Mouse (Mus musculus): ENCODE results near the gene Nup85. TPM values are rescaled to one million over a fixed set of nuclear protein-coding genes. Genes with fewer than 3 reads are reported as not detected.

The Nup85 gene
- total RNA-seq, 2 experiments from 2014 or later: 48.7 to 49.3 TPM

DNA sequence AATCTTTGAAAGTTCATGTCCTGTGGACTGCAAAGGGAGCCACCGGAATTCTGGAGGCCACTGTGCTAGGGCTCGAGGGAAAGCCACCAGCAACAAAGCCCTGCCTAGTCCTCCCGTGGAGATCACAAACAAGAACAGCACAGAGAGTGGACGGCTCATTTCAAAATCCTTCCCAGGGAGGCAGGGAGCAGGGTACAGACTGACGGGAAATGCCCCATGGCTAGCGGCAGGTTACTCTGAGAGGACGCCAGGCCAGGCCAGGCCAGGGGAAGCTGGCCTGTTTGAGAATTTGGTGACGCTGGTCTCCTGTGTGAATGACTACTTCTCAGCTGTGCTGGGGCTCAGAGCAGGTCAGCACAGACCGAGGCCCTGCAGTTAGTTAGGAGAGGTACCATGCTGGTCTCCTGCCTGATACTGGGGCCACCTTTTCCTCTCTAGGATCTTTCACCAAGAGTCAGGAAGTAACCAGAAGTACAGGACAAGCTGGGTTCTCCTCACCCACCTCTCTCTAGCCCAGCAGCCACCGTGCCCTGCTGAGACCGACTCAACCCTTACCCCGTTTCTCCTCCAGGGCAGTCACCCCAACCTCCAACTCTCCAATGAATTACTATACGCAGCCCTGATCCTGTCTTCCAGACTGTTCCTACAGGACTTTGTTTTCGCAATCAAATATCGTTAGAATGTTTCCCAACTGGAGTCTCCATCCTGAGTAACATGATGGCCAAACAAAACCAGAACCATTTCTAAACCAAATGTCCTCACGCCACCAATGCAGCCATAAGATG is 54.7 kb downstream of the Nup85 start:
- TF ChIP-seq CTCF (conservative IDR thresholded peaks at IDR 0.05): no peak
- no peak overlapping the region for H3K27ac ChIP-seq
- H3K4me3 ChIP-seq: no peak overlapping the region
- DNase-seq (ENCODE audit: low spot score in 2 of 2): no peak

DNA sequence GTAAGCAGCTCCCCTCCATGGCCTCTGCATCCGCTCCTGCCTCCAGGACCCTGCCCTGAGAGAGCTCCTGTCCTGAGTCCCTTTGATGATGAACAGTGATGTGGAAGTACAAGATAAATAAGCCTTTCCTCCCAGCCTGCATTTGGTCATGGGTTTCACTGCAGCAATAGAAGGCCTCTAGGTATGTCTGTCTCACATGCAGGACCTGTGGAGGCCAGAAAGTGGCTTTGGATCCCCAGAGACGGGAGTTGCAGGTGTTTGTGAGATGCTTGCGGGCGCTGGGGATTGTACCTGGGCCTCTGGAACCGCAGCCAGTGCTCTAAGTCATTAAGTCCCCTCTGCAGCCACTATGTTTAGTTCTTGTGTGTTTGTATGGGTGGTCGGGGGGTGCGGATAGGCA is 55.7 kb downstream of the Nup85 start:
- no peak overlapping the region for H3K4me3 ChIP-seq
- DNase-seq (ENCODE audit: low spot score in 2 of 2): no peak
- TF ChIP-seq CTCF (conservative IDR thresholded peaks at IDR 0.05): no peak
- no peak overlapping the region for H3K27ac ChIP-seq

DNA sequence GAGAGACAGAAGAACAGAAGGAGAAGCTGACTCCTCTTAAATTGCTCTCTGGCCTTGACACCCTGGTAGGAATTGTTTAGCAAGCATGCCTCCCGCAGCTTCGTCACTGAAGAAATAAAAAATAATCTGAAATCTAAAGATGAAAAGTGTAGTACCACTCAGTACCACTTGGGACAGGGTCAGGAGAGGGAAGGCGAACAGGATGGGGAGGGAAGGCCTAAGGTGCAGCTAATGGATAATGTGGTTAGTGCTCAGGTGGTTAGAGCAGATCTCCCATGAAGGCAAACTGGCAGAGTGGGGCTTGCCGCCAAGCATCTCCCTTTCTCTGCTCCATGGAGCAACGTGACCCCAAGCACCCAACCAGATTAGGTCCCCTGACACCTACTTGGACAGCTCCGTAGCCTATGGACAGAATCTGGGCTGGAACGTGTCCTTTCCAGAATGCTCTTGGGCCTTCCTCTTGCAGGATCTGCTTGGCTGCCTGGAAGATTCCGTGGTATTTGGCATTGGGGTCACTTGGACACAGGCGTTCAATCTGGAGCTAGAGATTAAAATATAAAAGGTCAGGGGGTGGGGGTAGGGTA is 59.3 kb downstream of the Nup85 start:
- peak; percentile 75 for TF ChIP-seq CTCF (conservative IDR thresholded peaks at IDR 0.05)
- no peak overlapping the region for H3K27ac ChIP-seq
- DNase-seq (ENCODE audit: low spot score in 2 of 2): no peak
- H3K4me3 ChIP-seq: no peak overlapping the region

DNA sequence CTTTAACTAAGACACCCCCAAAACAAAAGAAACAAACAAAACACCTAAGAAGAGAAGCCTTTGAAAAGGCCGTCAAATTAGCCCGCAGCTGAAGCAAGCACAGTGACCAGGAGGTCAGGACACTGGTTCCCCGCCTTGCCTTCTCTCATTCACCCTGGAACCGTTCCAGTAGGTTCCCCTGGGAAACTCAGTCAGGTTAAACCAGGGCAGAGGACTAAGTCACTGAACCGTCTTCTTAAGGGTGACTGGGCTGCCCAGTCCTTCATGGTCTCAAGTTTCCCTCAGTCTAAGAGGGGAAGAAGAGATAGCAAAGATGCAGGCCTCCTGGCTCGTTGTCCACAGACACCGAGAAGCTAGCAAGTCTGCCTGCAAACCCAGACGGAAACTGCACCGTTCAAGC is 61.6 kb downstream of the Nup85 start:
- H3K27ac ChIP-seq: no peak overlapping the region
- no peak for DNase-seq (ENCODE audit: low spot score in 2 of 2)
- TF ChIP-seq CTCF (conservative IDR thresholded peaks at IDR 0.05): no peak
- H3K4me3 ChIP-seq: no peak overlapping the region

DNA sequence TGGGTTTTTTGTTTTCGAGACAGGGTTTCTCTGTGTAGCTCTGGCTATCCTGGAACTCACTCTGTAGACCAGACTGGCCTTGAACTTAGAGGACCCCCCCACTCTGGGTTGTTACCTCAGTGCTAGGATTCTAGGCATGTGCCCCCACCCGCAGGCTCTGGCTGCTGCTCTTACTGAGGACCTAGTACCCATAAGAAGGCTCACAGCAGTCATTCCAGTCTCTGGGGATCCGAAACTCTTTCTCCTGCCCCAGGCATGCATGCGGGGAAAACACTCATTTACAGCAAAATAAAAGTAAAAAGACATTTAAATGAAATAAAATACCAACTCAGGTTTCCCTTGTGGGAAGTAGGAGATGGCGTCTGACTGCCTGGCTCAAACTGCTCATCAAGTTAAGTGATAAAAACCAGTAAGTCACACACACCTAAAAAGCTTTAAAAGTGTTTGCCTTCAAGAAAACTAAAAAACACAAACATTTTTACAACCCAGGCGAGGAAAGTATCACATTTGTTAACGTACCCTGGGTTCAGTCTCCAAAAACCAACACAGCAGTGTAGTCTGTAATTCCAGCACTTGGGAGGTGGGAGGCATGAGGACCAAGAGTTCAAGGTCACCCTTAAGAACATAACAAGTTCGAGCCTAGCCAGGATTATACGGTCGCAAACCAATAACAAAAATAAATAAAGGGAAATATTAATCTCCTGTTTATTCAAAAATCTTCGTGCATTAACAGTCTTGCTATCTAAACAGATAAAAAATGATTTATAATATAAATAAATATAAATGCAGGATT is 62.8 kb downstream of the Nup85 start:
- no peak for TF ChIP-seq CTCF (conservative IDR thresholded peaks at IDR 0.05)
- no peak for DNase-seq (ENCODE audit: low spot score in 2 of 2)
- H3K4me3 ChIP-seq: peak overlapping the region; percentile 78
- peak overlapping the region; percentile 87 for H3K27ac ChIP-seq

DNA sequence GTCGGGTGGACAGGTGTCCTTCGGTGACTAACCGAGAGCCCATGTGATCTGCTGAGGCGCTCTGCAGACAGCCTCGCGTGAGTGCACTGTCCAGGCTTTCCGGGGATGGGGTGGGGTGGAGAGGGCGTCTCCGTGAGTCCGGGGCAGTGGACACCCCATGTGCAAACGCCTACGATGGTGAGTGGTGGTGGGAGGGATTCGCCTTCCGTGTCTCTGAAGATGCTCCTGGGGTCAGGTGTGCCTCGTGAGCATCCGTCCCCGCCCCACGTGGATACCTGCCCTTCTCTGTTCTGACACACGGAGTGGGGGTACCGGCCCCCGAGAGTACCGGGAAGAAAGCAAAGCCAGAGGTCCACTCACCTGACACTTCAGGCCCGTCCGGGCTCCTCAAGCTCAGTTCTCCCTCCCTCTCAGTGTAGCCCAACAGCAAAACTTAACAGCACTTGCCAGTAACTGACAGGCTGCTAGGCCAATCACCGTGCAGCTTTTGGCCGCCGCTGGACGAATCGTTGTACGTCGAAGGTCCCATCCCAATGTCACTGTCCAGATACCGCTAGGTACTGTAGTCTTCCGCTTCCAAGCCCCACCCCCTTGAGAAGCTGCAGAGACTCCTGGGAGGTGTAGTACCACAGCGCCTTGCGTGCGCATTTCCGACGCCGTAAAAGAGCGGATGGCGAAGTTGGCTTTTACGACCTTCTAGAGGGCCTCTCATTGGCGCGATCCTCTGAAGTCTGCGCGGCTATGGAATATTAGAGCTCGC is 63.7 kb downstream of the Nup85 start, which contains the start of gene Slc25a19:
Slc25a19 (minus strand) TSS at position 591 of the 760 bp plus-strand sequence.
- 0 out of 2 replicates have a peak, but pooled peaks have one; percentile 3 for TF ChIP-seq CTCF (conservative IDR thresholded peaks at IDR 0.05)
- Histone ChIP-seq H3K4me3 (peak within 1 kb of the TSS; percentile 78), H3K27ac (peak within 1 kb of the TSS; percentile 87)
- peak; percentile 96 to 99 for DNase-seq (ENCODE audit: low spot score in 2 of 2)

DNA sequence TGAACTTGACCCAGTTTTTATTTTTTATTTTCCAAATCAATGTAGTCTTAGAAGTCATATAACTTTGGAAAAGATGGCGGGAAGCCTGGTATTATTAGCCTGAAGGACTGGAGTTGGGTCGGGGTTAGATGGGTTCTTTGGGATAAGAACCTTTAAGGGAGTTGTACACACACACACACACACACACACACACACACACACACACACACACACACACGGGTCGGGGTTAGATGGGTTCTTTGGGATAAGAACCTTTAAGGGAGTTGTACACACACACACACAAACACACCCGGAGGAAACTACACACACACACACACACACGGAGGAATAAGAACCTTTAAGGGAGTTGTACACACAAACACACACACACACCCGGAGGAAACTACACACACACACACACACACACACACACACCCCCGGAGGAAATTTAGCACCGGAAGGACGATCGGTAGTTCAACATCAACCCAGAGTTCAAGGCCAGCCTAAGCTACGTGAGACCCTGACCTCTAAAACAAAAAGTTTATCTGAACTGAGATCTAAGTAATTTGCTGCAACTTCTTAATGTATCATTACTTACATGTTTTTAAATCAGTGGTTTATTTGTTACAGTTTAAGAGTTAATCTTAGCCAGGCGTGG is 64.3 kb downstream of the Nup85 start:
- no peak for DNase-seq (ENCODE audit: low spot score in 2 of 2)
- Histone ChIP-seq H3K27ac (peak overlapping the region; percentile 87; the same call in 1 of the 2 replicates), H3K4me3 (peak overlapping the region; percentile 78)
- TF ChIP-seq CTCF (conservative IDR thresholded peaks at IDR 0.05): no peak

DNA sequence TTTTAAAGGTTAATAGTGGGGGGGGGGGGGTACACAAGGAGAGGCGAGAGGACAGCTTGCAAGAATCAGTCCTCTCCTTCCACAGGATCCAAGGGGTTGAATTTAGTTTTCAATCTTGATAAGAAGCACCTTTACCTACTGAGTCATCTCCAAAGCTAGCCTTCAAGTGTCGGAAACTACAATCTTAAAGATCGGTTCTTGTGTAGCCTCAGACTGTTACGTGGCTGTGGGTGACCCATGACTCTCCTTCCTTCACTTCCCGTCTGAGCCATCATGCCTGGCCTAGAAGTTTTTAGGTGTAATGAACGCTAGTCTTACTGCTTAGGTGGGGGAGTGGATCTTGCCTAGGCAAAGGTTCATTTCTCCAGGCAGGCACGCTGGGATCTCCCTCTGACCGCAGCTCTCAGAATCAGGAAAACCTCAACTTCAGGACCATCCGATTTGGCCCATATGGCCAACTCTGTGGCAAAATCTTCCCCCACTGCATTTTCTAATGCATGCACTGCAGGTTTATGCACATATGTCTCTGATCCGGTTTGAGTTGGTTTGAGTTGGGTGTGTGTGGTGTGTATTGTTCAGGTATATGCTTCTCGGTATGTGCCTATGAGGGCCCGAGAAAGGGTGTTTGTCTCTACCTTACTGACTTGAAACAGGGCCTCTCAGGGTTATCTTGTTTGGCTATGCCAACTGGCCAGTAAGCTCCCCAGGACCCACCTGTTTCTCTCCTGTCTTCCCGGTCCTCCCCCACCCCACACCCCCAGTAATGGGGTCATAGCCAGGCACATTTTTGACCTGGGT is 65.7 kb downstream of the Nup85 start:
- DNase-seq (ENCODE audit: low spot score in 2 of 2): no peak
- TF ChIP-seq CTCF (conservative IDR thresholded peaks at IDR 0.05): no peak
- Histone ChIP-seq H3K4me3 (no peak overlapping the region), H3K27ac (no peak overlapping the region)

DNA sequence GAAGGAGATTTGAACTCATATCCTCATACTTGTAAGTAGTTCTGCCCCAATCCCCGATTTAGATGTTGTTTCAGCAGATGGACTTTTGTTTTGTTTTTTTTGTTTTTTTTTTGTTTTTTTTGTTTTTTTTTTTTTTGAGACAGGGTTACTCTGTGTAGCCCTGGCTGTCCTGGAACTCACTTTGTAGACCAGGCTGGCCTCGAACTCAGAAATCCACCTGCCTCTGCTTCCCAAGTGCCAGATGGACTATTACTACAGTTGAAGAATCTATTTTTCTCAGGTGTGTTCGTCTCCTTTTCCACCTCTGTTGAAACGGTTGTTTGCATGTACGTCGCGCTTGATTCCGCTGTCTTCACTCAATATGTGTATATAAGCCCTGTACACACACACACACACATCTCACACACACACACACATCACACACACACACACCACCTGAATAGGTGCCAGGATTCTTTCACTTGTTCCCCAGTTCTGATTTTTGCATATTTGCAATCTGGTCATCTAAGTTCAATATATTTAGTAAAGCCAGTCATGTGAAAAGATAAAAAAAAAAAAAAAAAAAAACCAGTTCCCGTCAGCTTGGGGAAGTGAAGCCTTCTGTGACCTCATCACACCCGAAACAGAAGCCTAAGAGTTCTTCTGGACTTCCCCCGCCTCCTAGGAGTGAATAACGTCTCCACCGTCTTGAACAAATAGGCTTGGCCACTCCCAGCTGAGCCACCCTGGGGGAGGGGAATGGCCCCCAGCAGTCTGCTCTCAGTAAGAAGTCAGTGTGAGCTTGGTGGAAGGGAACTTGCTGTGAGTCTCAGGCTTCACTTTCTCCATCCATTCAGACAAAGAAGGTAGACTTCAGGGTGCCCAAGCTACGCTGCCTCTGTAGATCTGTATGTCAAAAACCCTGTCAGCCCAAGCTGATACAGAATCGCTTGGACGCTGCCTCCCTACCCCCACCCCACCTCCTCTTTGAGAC is 66.6 kb downstream of the Nup85 start:
- DNase-seq (ENCODE audit: low spot score in 2 of 2): peak in 1 of 2 experiments; percentile 46
- H3K4me3 ChIP-seq: no peak overlapping the region
- no peak overlapping the region for H3K27ac ChIP-seq
- TF ChIP-seq CTCF (conservative IDR thresholded peaks at IDR 0.05): no peak

DNA sequence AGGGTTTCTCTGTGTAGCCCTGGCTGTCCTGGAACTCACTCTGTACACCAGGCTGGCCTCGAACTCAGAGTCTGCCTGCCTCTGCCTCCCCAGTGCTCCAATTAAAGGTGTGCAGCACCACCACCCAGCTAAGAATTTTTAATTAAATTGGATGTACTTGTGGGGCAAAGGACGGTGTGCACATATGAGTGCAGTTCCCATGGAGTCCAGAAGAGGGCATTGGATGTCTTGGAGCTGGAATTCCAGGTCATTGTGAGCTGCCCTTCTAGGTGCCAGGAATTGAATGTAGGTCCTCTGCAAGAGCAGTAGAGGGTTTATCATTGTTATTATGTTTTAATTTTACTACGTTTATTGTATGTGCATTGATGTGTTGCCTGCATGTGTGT is 67.3 kb downstream of the Nup85 start:
- no peak for DNase-seq (ENCODE audit: low spot score in 2 of 2)
- TF ChIP-seq CTCF (conservative IDR thresholded peaks at IDR 0.05): peak; percentile 82
- Histone ChIP-seq H3K27ac (no peak overlapping the region), H3K4me3 (no peak overlapping the region)
